Mouse (Mus musculus) A20 (cell line): ENCODE results near the gene Ccdc65.

Experiments
- DNase-seq: peaks from one replicate; pipeline ENCODE4 v3.0.0-alpha.2; 2011; ENCODE audit warnings: low read depth, low spot score

Ccdc65 gene

GRCm38 (mm10) chr15:98707766-98708372 is at the start of gene Ccdc65:
Gene Ccdc65, plus strand, starts transcription at chr15:98708207.
- DNase-seq, result peak; percentile 88

DNA sequence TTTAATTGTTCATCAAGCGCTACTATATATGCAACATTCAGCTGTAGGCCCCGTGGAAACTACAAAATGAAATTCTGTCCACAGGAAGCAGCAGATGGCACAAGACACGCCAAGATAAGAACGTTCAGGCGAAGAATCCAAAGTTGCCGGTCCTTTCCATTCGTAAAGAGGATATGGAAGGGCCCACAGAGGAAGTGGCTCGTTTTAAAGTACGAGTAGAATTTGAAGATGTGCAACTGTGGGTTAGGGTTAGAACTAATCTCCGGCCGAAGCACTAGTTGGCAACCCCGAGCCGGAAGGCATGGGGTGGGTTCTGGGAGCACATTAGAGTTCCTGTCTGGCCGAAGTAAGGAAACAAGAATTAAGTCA is 45.8 kb upstream of the Ccdc65 start:
- DNase-seq, result no peak

DNA sequence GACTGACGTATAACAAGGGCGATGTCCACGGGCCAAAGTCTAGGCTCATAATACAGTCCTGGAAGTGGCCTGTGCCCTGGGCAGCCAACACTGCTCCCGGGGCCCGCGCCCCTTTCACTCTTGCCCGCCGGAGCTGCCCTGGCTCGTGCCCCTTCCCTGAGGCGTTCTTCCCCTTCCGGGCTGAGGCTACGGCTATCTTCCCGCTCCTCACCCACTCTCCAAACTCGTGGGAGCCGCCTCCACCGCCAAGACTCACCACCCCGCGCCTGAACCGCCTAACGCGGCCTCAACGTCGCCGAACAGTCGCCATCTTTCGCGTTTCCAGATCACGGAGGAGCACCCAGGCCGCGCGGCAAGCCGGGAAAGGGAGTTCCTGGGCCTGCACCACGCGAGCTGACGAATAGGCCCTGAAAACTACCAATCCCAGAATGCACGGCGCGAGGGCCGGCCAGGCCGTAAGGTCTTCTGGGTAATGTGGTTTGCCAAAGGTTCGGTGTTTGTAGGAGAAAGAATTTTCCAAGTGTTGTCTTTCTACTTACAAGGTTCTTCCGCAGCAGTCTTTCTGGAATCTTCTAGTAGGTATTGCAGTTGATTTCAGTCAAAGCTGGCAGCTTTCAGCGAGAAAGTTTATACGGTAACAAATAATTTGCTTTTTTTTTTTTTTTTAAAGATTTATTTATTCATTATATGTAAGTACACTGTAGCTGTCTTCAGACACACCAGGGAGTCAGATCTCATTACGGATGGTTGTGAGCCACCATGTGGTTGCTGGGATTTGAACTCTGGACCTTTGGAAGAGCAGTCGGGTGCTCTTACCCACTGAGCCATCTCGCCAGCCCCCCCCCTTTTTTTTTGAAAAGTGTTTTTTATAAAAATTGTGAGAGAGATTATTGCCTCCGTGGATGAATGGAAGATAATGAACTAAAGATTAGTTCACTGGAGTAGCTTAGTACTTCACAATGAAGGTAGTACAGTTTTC is 45.2 kb upstream of the Ccdc65 start, which contains the start of gene Ddx23:
TSS of gene Ddx23 (minus strand) at position 328 of the 979 bp plus-strand sequence.
- DNase-seq, result peak; percentile 96

- peak; percentile 61 for DNase-seq
Measured at GRCm38 (mm10) chr15:98664042-98664907, 43.7 kb upstream of the Ccdc65 start.

GRCm38 (mm10) chr15:98672592-98672991 is 35.4 kb upstream of the Ccdc65 start:
- no peak for DNase-seq

GRCm38 (mm10) chr15:98673732-98674131 is 34.3 kb upstream of the Ccdc65 start:
- no peak for DNase-seq

GRCm38 (mm10) chr15:98674284-98674993 is 33.6 kb upstream of the Ccdc65 start:
- no peak for DNase-seq

DNA sequence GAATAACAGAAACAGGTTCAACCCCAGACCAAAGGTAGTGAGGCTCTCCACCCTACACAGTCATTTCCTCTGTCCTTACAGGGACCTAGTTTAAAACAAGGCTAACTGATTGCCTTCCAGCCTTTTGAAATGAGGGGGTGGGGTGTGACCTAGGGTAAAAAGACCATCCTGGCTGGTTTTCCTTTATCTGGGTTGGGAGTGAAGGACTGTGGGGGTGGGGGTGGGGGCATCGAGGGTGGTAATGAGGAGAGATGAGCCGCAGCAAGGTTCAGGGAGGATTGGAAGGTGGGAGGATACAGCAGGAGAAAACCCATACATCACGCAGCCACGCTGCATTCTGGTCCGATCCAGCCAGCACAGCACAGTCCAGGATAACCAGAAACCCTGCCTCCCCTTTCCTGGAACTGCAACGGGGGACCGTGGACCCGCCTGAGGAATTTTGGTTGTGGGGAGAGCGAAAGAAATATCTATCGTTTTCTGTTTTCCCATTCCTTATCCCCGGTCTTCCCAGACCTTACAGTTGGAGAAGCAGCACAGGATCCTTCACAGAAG is 32.9 kb upstream of the Ccdc65 start:
- DNase-seq, result no peak

DNA sequence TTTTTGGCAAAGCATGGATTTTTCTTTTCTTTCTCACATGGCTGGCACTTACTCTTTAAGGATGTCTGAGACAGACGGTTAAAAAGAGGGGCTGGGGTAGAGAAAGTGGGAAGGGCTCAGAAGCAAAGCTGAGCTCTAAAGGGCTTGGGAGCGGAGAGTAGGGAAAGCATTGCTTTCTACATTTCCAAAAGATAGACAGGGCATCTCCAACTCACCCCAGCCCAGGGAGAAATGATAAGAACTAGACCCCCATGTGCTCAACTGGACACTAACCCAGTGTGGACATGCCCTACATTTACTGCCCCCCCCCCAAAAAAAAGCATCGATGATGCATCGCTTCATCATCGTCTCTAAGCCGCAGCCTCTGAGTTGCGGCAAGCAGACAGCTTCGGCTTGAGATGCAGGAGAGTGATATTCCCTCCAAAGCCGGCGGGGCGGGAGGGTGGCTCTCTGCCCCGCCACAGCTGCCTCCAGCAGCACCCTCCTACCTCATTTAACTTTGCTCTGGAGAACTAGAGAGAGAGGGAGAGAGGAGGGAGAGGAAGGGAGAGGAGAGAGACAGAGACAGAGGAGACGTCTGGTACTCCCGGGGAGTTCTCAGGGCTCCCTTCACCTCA is 32.3 kb upstream of the Ccdc65 start:
- DNase-seq, result no peak

DNA sequence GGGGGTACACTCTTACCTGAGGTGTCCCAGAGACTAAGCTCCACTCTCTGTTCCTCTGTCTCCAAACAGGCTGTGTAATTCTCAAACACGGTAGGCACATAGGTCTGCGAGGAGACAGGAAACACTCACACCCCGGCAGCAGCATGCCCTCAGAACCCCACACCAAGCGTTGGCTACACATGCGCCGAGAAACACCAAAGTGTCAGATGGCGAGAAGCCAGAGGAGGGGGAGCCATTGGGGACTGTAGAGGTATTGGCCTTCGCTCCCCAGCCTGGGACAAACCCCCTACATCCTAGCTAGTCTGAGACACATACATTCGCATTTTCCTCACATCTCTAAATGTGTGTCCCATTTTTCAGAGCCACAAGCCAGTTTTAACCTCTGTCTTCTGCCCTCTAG is 31.5 kb upstream of the Ccdc65 start:
- DNase-seq, result peak; percentile 57

DNA sequence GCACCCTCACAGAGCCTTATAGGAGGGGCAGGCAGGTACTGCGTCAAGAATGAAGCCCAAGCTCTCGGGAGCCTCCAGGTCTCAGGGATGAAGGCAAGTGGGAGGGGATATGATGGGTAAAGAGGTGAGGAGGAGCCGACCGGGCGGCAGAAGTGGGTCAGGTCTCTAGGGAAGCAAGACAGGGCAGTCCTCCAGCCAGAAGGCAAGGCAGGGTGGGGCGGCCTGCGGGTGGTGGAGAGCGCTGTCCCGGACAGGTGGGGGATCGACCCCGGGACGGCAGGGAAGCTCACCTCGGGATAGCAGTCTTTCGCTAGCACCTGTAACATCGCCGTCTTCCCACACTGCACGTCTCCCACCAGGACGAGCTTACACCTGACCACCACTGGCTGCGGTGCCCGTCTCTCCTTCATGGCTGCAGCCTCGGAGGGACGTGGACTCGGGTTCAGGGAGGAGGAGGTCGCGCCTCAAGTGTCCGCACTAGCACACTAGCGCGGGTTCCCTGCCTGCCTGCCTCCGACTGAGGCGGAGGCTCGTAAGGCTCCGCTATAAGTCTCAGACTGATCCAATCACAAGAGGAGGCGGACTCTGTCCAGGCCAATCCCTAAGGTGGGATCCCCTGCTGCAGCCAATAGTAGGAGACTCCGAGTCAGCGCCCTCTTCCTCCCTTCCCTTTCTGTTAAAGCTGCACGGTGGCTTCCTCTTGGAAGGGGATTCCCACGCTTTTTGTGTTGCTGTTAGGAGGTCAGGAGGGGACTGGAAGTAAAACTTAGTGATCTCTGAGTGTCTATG is 30.9 kb upstream of the Ccdc65 start, which contains the start of gene Rnd1:
TSS of gene Rnd1 (minus strand) at position 522 of the 789 bp plus-strand sequence.
- peak; percentile 92 for DNase-seq

- DNase-seq, result no peak
Measured at GRCm38 (mm10) chr15:98677977-98678376, 30.0 kb upstream of the Ccdc65 start.

- DNase-seq, result no peak
Measured at GRCm38 (mm10) chr15:98680660-98681059, 27.3 kb upstream of the Ccdc65 start.

DNA sequence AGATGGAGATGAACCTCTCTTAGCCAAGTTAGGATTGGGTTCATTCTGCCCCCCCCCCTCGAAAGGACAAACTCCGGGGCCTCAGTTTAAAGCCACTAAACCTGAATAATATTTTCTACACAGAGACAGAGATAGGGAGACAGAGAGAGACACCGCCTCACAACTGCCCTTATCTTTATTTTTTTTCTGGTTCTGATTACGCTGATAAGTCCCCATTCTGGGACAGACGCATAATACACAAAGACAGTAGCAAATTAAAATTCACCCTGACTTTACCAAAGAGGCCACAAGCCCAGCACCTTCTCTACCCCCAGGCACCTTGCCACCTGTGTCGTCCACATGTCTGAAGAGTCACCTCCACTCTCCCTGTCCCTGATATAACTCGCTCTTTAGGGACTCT is 26.4 kb upstream of the Ccdc65 start:
- no peak for DNase-seq

DNA sequence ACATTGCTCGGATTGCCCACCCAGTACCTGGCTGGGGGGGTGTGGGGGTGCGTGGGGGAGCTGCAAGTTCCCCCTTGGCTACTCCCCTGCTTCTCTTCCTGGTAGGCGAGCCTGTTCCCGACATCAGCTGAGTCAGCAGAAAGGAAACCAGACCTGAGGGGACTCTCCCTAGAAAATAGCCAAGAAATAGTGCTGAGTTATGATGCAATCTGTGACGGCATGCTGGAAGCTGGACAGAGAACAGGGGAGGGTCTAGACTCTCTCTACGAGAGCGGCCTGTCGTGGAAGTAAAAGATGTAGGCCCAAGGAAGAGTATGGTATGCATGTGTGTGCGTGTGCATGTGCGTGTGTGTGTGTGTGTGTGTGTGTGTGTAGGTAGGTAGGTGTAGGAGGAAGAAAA is 24.8 kb upstream of the Ccdc65 start:
- DNase-seq, result no peak

DNA sequence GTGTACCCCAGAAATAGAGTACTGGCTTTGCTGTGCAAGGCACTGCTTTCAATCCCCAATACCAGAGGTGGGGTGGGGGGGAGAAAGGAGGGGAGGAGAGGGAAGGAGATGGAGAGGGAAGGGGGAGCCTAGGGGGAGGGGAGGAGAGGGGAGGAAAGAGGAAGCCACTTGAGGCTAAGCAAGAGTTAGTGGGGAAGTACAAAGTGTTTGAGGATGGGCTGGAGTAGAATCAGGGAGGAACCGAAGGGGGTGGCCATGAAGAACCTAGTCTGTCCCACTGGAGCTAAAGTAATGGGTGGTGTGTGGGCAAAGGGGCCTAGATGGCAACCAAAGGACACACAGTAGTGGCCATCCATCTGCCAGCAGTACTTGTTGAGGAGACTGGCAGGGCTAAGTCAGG is 24.3 kb upstream of the Ccdc65 start:
- no peak for DNase-seq

DNA sequence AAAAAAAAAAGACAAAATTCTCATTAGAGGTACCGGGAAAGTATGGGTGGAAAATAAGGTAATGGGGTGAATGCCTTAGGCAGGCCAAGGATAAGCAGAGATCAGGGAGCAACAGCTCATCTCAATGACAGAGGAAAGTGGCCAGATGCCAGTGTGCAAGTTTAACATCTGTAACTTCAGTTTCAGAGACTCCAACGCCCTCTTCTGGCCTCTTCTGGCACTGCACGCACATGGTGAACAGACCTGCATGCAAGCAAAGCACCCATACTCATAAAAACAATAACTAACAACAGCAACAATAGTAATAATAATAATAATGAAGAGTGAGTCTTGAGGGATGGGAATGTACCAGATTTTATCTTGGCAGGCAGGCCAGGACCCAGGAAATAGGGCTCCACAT is 22.1 kb upstream of the Ccdc65 start:
- peak; percentile 27 for DNase-seq

- DNase-seq, result no peak
Measured at GRCm38 (mm10) chr15:98689682-98690081, 18.3 kb upstream of the Ccdc65 start.

- no peak for DNase-seq
Measured at GRCm38 (mm10) chr15:98691486-98692147, 16.4 kb upstream of the Ccdc65 start.
